Mouse (Mus musculus) limb, embryonic 10.5 days (tissue): ENCODE results near the gene Creb5. TPM values are rescaled to one million over a fixed set of nuclear protein-coding genes. Genes with fewer than 3 reads are reported as not detected.

ENCODE experiments used
- DNase-seq: peaks from one replicate; pipeline ENCODE4 v3.0.0-alpha.2; 2017; ENCODE audit warnings: low spot score
- H3K27ac ChIP-seq: fragments of 300-500 bp; sonication (generic); 2 replicates; pipeline ENCODE4 v1.5.1; 2016; ENCODE audit warnings: mild to moderate bottlenecking
- H3K27me3 ChIP-seq: fragments of 300-500 bp; sonication (generic); 2 replicates; pipeline ENCODE4 v1.6.1; 2016; ENCODE audit warnings: low read depth, mild to moderate bottlenecking; ENCODE audit not compliant: poor library complexity, severe bottlenecking
- H3K36me3 ChIP-seq: fragments of 300-500 bp; sonication (generic); 2 replicates; pipeline ENCODE4 v1.6.1; 2016; ENCODE audit warnings: mild to moderate bottlenecking, moderate library complexity
- H3K4me1 ChIP-seq: fragments of 300-500 bp; sonication (generic); 2 replicates; pipeline ENCODE4 v1.6.1; 2016
- H3K4me3 ChIP-seq: fragments of 300-500 bp; sonication (generic); 2 replicates; pipeline ENCODE4 v1.5.1; 2016; ENCODE audit warnings: mild to moderate bottlenecking, moderate library complexity
- H3K9me3 ChIP-seq: fragments of 300-500 bp; sonication (generic); replicated peaks from 2 replicates; pipeline ENCODE4 v1.6.1; 2016; ENCODE audit warnings: mild to moderate bottlenecking
- WGBS: fragments of 180-500 bp; shearing (Covaris S2); methylation state at CpG from one replicate; pipeline ENCODE4 v1.1.7; 2016; 5-methylcytosine and 5-hydroxymethylcytosine counted together
- polyA plus RNA-seq: library from polyadenylated mRNA; unstranded; fragments of >200 nt; fragmentation: Nextera tagmentation; extraction: Ambion mirVana; gene quantifications from 2 replicates; pipeline ENCODE4 v1.2.1, GENCODE M21; 2016

Gene Creb5
- polyA plus RNA-seq, 1 experiment from 2014 or later, result 12.1 TPM

- Histone ChIP-seq H3K27ac (0 out of 2 replicates have a peak overlapping the region, but pooled peaks have one; percentile 12), H3K4me1 (peaks cover 69% of the 10 kb centered on the region), H3K27me3 (peaks cover 10% of the 10 kb centered on the region), H3K9me3 (no peaks in the 10 kb centered on the region), H3K36me3 (no peaks in the 10 kb centered on the region), H3K4me3 (no peak overlapping the region)
- no peak for DNase-seq
- WGBS, result 76% methylated on average over 6 of the region's 6 CpGs
Observed at GRCm38 (mm10) chr6:53576841-53577240, 289.8 kb downstream of the Creb5 start.

- H3K4me1 ChIP-seq, result peaks cover 68% of the 10 kb centered on the region
- H3K27ac ChIP-seq, result no peak overlapping the region
- peaks cover 10% of the 10 kb centered on the region for H3K27me3 ChIP-seq
- H3K36me3 ChIP-seq, result no peaks in the 10 kb centered on the region
- no peak overlapping the region for H3K4me3 ChIP-seq
- no peaks in the 10 kb centered on the region for H3K9me3 ChIP-seq
- WGBS, result 56% methylated on average over 3 of the region's 3 CpGs
- DNase-seq, result no peak
Observed at GRCm38 (mm10) chr6:53577776-53578175, 290.7 kb downstream of the Creb5 start.

DNA sequence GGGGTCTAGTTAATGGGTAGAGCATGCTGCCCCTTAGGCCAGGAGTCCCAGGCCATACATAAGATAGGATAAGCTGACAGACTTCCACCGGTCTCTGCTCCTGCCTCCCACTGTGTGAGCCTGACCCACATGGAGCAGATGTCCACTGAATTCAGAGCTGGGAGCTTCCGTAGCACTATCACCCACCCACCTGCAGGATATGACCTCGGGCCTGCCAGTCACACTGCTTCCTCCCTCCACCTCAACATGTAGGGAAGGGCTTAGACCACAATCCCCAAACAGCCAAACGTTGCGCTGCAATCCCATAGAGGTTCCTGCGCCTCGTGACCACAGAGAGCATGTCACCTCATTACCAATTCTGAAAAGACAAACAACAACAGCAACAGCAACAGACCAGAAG lies 293.3 kb downstream of the Creb5 start:
- 84% methylated on average over 7 of the region's 7 CpGs for WGBS
- no peak overlapping the region; the same call in 1 of the 2 replicates for H3K27ac ChIP-seq
- H3K4me1 ChIP-seq, result peaks cover 73% of the 10 kb centered on the region

GRCm38 (mm10) chr6:53583234-53583875 lies 296.3 kb downstream of the Creb5 start:
- DNase-seq, result no peak
- 51% methylated on average over 19 of the region's 19 CpGs for WGBS
- no peaks in the 10 kb centered on the region for H3K36me3 ChIP-seq
- H3K4me3 ChIP-seq, result no peak overlapping the region
- peaks cover 58% of the 10 kb centered on the region for H3K4me1 ChIP-seq
- H3K27me3 ChIP-seq, result no peaks in the 10 kb centered on the region
- peak overlapping the region; percentile 39 for H3K27ac ChIP-seq
- H3K9me3 ChIP-seq, result no peaks in the 10 kb centered on the region

More for the DNA sequence above, 293.3 kb downstream of the Creb5 start:
- no peaks in the 10 kb centered on the region for H3K36me3 ChIP-seq
- H3K4me3 ChIP-seq, result no peak overlapping the region
- DNase-seq, result no peak
- H3K27me3 ChIP-seq, result peaks cover 10% of the 10 kb centered on the region
- H3K9me3 ChIP-seq, result no peaks in the 10 kb centered on the region

GRCm38 (mm10) chr6:53584718-53585405 lies 297.8 kb downstream of the Creb5 start:
- no peak overlapping the region for H3K4me3 ChIP-seq
- DNase-seq, result no peak
- H3K9me3 ChIP-seq, result no peaks in the 10 kb centered on the region
- H3K27ac ChIP-seq, result peak overlapping the region; percentile 36; the same call in 1 of the 2 replicates
- H3K27me3 ChIP-seq, result no peaks in the 10 kb centered on the region
- H3K36me3 ChIP-seq, result no peaks in the 10 kb centered on the region
- WGBS, result 63% methylated on average over 10 of the region's 10 CpGs
- H3K4me1 ChIP-seq, result peaks cover 48% of the 10 kb centered on the region

GRCm38 (mm10) chr6:53589746-53590145 lies 302.7 kb downstream of the Creb5 start:
- H3K36me3 ChIP-seq, result no peaks in the 10 kb centered on the region
- no peak overlapping the region for H3K4me3 ChIP-seq
- H3K9me3 ChIP-seq, result no peaks in the 10 kb centered on the region
- 78% methylated on average over 6 of the region's 6 CpGs for WGBS
- H3K27me3 ChIP-seq, result no peaks in the 10 kb centered on the region
- no peak for DNase-seq
- no peak overlapping the region for H3K27ac ChIP-seq
- H3K4me1 ChIP-seq, result peaks cover 31% of the 10 kb centered on the region

DNA sequence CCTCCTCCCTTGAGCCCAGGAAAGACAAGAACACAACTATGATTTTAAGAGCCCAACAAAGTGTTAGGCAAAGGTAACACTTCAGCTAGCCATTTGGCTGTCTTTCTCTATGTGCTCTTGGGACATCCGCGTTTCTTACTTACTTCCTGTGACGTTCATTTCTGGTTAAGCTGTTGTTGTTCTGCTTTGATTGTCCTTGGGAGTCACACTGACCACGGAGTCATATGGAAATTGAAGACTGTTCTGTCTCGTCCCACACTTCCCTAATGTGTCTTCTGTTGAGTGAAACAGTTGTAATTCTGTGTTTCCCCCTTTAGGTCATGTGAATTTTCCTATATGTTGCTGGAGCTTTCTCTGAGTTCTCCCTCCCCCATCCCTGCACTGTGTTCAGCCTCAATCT lies 305.2 kb downstream of the Creb5 start:
- Histone ChIP-seq H3K36me3 (no peaks in the 10 kb centered on the region), H3K9me3 (no peaks in the 10 kb centered on the region), H3K27ac (no peak overlapping the region), H3K4me1 (peaks cover 23% of the 10 kb centered on the region), H3K27me3 (no peaks in the 10 kb centered on the region), H3K4me3 (no peak overlapping the region)
- WGBS, result 82% methylated on average over 5 of the region's 5 CpGs
- DNase-seq, result no peak

GRCm38 (mm10) chr6:53593603-53594002 lies 306.5 kb downstream of the Creb5 start:
- no peaks in the 10 kb centered on the region for H3K9me3 ChIP-seq
- DNase-seq, result no peak
- H3K27ac ChIP-seq, result peak overlapping the region; percentile 70
- 25% methylated on average over 4 of the region's 4 CpGs for WGBS
- no peak overlapping the region for H3K4me3 ChIP-seq
- H3K27me3 ChIP-seq, result no peaks in the 10 kb centered on the region
- peaks cover 23% of the 10 kb centered on the region for H3K4me1 ChIP-seq
- no peaks in the 10 kb centered on the region for H3K36me3 ChIP-seq

GRCm38 (mm10) chr6:53594316-53594715 lies 307.2 kb downstream of the Creb5 start:
- H3K4me3 ChIP-seq, result no peak overlapping the region
- WGBS, result 62% methylated on average over 4 of the region's 4 CpGs
- peaks cover 23% of the 10 kb centered on the region for H3K4me1 ChIP-seq
- H3K36me3 ChIP-seq, result no peaks in the 10 kb centered on the region
- DNase-seq, result no peak
- H3K27ac ChIP-seq, result no peak overlapping the region; the same call in 1 of the 2 replicates
- H3K27me3 ChIP-seq, result no peaks in the 10 kb centered on the region
- no peaks in the 10 kb centered on the region for H3K9me3 ChIP-seq

DNA sequence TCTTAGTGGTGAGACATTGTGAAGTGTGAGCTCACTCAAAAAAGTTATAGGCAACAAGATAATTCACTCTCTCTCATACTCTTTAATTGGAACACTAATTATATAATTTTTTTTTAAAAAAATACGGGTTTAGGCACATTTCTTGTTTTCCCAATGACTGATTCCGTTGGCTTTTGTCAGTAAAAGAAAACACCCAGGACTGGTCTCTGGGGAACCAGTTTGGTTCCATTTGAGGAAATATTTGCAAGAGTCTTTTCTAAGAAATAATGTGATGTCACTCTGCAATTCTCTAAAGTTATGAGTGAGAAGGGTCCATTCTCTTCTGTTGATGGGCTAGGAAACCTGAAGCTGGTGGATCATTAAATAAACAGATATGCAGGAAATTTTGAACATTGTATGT lies 309.3 kb downstream of the Creb5 start:
- 93% methylated on average over 2 of the region's 2 CpGs for WGBS
- Histone ChIP-seq H3K4me3 (no peak overlapping the region), H3K27ac (no peak overlapping the region), H3K27me3 (no peaks in the 10 kb centered on the region), H3K9me3 (no peaks in the 10 kb centered on the region), H3K4me1 (peaks cover 19% of the 10 kb centered on the region), H3K36me3 (no peaks in the 10 kb centered on the region)
- DNase-seq, result no peak

DNA sequence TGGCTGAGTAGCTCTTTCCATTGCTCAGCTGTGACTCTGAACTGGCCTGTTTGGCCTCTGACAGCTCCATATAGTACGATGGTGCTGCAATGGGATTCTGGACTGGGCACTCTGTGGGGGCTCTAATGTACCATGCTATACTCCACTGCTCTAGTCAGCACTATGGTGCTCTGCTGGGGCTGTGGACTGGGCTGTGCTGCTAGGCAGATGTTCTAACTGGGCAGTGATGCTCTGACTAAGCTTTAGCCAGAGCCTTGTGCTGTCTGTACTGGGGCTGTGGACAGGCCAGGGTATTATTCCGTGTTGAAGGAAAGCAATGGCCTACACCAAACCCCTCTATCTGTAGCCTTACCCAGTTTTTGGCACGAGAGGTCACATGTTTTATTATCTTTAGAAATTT lies 316.0 kb downstream of the Creb5 start:
- Histone ChIP-seq H3K9me3 (no peaks in the 10 kb centered on the region), H3K4me1 (peaks cover 14% of the 10 kb centered on the region), H3K27me3 (no peaks in the 10 kb centered on the region), H3K4me3 (no peak overlapping the region), H3K27ac (peak overlapping the region; percentile 15; the same call in 1 of the 2 replicates), H3K36me3 (no peaks in the 10 kb centered on the region)
- WGBS, result 87% methylated on average over 3 of the region's 3 CpGs
- no peak for DNase-seq

DNA sequence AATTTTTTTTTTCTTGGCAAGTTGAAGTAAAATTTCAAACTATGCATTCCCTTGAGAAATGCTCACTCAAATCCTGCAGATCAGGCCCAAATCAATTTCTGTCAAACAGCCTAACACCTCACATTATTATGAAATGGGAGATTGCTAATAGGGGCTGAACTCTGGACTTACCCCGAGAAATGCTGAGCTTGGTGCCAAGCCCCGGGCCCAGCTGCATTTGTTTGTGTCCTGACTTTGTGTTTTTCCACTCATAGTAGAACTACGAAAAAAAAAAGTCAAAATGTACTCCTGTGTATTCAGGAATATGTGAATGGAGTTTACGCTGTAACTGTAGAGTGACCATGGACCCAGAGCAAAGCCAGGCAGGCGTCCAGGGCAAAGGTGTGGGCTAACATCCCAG lies 316.6 kb downstream of the Creb5 start:
- Histone ChIP-seq H3K4me1 (peaks cover 20% of the 10 kb centered on the region), H3K4me3 (no peak overlapping the region), H3K9me3 (no peaks in the 10 kb centered on the region), H3K27ac (no peak overlapping the region), H3K36me3 (no peaks in the 10 kb centered on the region), H3K27me3 (no peaks in the 10 kb centered on the region)
- no peak for DNase-seq
- 89% methylated on average over 5 of the region's 5 CpGs for WGBS

GRCm38 (mm10) chr6:53604386-53604785 lies 317.3 kb downstream of the Creb5 start:
- no peak overlapping the region for H3K27ac ChIP-seq
- no peaks in the 10 kb centered on the region for H3K27me3 ChIP-seq
- no peak for DNase-seq
- H3K4me3 ChIP-seq, result no peak overlapping the region
- peaks cover 22% of the 10 kb centered on the region for H3K4me1 ChIP-seq
- no peaks in the 10 kb centered on the region for H3K36me3 ChIP-seq
- 86% methylated on average over 3 of the region's 3 CpGs for WGBS
- H3K9me3 ChIP-seq, result no peaks in the 10 kb centered on the region
